Mouse (Mus musculus) cerebellum, adult 2 months (tissue): ENCODE data around the gene Eif2s1.

Experiments
- CTCF ChIP-seq: fragments of 200-500 bp; IDR thresholded peaks from 2 replicates; pipeline ENCODE4 v1.5.1; 2011; ENCODE audit warnings: low read depth, mild to moderate bottlenecking, control low read depth, low read length, moderate library complexity, borderline replicate concordance; ENCODE audit not compliant: insufficient read depth
- POLR2A ChIP-seq: fragments of 200-500 bp; IDR thresholded peaks from 2 replicates; pipeline ENCODE4 v1.6.1; 2011; ENCODE audit warnings: low read length, control low read depth, borderline replicate concordance; ENCODE audit not compliant: insufficient read depth

GRCm38 (mm10) chr12:78915561-78915960 lies 53.9 kb downstream of the Eif2s1 start:
- TF ChIP-seq CTCF (no peak), POLR2A (no peak)
